Mouse (Mus musculus) limb, embryonic 12.5 days (tissue): ENCODE measurements around the gene Zcchc24. TPM values are rescaled to one million over a fixed set of nuclear protein-coding genes. Genes with fewer than 3 reads are reported as not detected.

Source experiments
- ATAC-seq: fragments of 200-750 bp; cut with Nextera tagmentation; 2 replicates; pipeline ENCODE4 v1.8.0; 2017; ENCODE audit warnings: low read depth, moderate TSS enrichment; ENCODE audit not compliant: insufficient number of reproducible peaks, insufficient read depth, low FRiP score, low TSS enrichment
- H3K27ac ChIP-seq: fragments of 300-500 bp; sonication (generic); 2 replicates; pipeline ENCODE4 v1.5.1; 2016; ENCODE audit warnings: mild to moderate bottlenecking, moderate library complexity
- H3K27me3 ChIP-seq: fragments of 300-500 bp; sonication (generic); 2 replicates; pipeline ENCODE4 v1.6.1; 2016; ENCODE audit warnings: mild to moderate bottlenecking, moderate library complexity
- H3K36me3 ChIP-seq: fragments of 300-500 bp; sonication (generic); 2 replicates; pipeline ENCODE4 v1.6.1; 2016; ENCODE audit warnings: mild to moderate bottlenecking, moderate library complexity
- H3K4me1 ChIP-seq: fragments of 300-500 bp; sonication (generic); replicated peaks from 2 replicates; pipeline ENCODE4 v1.6.1; 2016
- H3K4me2 ChIP-seq: fragments of 300-500 bp; sonication (generic); 2 replicates; pipeline ENCODE4 v1.6.1; 2016; ENCODE audit warnings: mild to moderate bottlenecking, moderate library complexity
- H3K4me3 ChIP-seq: fragments of 300-500 bp; sonication (generic); replicated peaks from 2 replicates; pipeline ENCODE4 v1.5.1; 2016; ENCODE audit warnings: mild to moderate bottlenecking
- H3K9ac ChIP-seq: fragments of 300-500 bp; sonication (generic); replicated peaks from 2 replicates; pipeline ENCODE4 v1.6.1; 2016; ENCODE audit warnings: mild to moderate bottlenecking, moderate library complexity
- H3K9me3 ChIP-seq: fragments of 300-500 bp; sonication (generic); 2 replicates; pipeline ENCODE4 v1.6.1; 2016; ENCODE audit warnings: mild to moderate bottlenecking, moderate library complexity
- WGBS: fragments of 180-500 bp; shearing (Covaris S2); methylation state at CpG from one replicate; pipeline ENCODE4 v1.1.7; 2016; 5-methylcytosine and 5-hydroxymethylcytosine counted together
- polyA plus RNA-seq: library from polyadenylated mRNA; unstranded; fragments of >200 nt; fragmentation: Nextera tagmentation; extraction: Ambion mirVana; gene quantifications from 2 replicates; pipeline ENCODE4 v1.2.1, GENCODE M21; 2016

Zcchc24 gene
- polyA plus RNA-seq, 1 experiment from 2014 or later = 28.6 TPM

DNA sequence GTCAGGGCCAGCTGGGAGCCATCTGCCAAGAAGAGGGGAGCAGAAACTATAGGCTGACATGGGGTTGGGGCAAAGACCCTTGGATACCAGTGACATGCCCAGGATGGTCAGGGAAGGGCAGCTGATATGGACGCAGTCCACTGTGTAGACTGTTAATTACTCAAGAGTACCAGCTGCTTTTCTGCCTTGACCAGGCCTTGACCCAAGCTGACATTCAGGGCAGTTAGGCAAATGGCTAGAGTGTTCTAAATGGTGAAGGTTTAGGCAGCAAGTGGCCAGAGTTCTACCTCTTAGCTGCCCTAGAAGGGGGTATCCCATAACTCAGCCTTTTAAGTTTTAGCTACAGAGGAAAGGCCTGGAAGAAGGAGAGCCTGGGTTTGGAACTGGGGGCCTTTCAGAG is 52.3 kb downstream of the Zcchc24 start:
- 73% methylated on average over 1 of the region's 1 CpGs for WGBS

DNA sequence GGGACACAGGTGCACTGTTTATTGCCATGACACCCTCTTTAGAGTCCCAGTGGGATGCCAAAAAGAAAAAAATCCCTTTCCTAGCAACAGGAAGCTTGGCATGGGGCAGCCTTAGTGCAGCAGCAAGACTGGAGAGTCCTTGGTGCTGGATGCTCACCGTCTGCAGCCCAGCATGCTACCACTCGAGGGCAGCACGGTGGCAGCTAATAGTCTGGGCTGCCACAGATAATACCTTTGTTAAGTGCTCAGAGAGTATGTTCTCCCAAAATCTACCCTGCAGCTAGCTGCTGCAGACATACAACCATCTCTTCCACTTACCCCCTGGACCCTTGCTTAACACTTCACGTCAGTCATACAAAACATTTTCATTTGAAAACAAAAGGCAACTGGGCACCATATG is 55.4 kb downstream of the Zcchc24 start:
- H3K4me1 ChIP-seq = peaks cover 51% of the 10 kb centered on the region
- 31% methylated on average over 4 of the region's 4 CpGs for WGBS
- H3K27ac ChIP-seq = no peak overlapping the region
- H3K4me3 ChIP-seq = no peak overlapping the region
- H3K36me3 ChIP-seq = peaks cover 33% of the 10 kb centered on the region
- no peak overlapping the region for H3K9ac ChIP-seq
- ATAC-seq = no peak
- H3K4me2 ChIP-seq = no peak overlapping the region
- H3K27me3 ChIP-seq = no peaks in the 10 kb centered on the region
- no peaks in the 10 kb centered on the region for H3K9me3 ChIP-seq

More for the DNA sequence above, 52.3 kb downstream of the Zcchc24 start:
- H3K4me1 ChIP-seq = peaks cover 31% of the 10 kb centered on the region
- H3K36me3 ChIP-seq = peaks cover 40% of the 10 kb centered on the region
- no peak overlapping the region for H3K9ac ChIP-seq
- no peak overlapping the region for H3K4me2 ChIP-seq
- no peak for ATAC-seq
- no peak overlapping the region for H3K4me3 ChIP-seq
- H3K27ac ChIP-seq = no peak overlapping the region
- no peaks in the 10 kb centered on the region for H3K27me3 ChIP-seq
- H3K9me3 ChIP-seq = no peaks in the 10 kb centered on the region

DNA sequence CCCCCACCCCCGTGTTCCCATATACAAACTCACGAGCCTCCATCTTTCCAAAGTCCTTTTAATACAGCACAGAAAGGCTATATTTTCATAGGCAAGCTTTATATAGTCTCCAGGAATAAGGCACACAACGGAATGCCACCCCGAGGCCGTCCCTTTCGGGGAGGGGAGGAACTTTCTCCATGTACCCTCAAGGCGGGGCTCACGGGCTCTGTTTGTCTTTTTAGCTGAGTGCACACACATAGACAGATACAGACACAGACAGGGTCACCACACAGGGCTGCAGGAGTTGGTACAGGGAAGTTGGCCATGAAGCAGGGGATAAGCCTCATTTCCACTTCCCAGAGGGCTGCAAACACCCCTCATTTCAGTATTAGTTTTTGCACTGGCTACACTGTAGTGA is 57.2 kb downstream of the Zcchc24 start:
- H3K9ac ChIP-seq = 0 out of 2 replicates have a peak overlapping the region, but pooled peaks have one; percentile 34
- peaks cover 24% of the 10 kb centered on the region for H3K36me3 ChIP-seq
- H3K9me3 ChIP-seq = no peaks in the 10 kb centered on the region
- H3K4me3 ChIP-seq = no peak overlapping the region
- H3K27ac ChIP-seq = no peak overlapping the region
- peaks cover 44% of the 10 kb centered on the region for H3K4me1 ChIP-seq
- WGBS = 59% methylated on average over 8 of the region's 8 CpGs
- no peaks in the 10 kb centered on the region for H3K27me3 ChIP-seq
- no peak for ATAC-seq
- H3K4me2 ChIP-seq = no peak overlapping the region

DNA sequence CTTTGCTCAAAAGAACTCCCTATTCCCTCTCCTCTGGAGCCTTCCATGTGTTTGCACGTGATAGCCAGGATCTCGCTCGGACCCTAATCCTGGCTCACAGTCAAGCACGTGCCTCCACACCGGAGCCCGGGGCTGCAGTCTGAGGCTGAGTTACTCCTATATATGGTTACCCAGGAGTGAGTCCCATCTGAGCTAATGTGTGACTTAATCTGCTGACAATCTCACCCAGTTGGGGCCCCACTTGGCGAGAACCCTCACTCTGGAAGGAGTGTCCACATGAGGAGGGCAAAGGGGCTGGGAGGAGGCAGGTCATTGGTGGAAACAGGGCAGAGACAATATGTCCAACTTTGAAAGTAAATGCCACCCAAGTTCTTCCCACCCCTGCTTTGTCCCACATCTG is 57.7 kb downstream of the Zcchc24 start:
- Histone ChIP-seq H3K9me3 (no peaks in the 10 kb centered on the region), H3K27me3 (no peaks in the 10 kb centered on the region), H3K4me1 (peaks cover 44% of the 10 kb centered on the region), H3K4me3 (no peak overlapping the region), H3K36me3 (peaks cover 22% of the 10 kb centered on the region), H3K9ac (0 out of 2 replicates have a peak overlapping the region, but pooled peaks have one; percentile 34), H3K4me2 (no peak overlapping the region), H3K27ac (peak overlapping the region; percentile 29; the same call in 1 of the 2 replicates)
- no peak for ATAC-seq
- WGBS = 50% methylated on average over 7 of the region's 7 CpGs

GRCm38 (mm10) chr14:25710681-25711080 is 58.2 kb downstream of the Zcchc24 start:
- Histone ChIP-seq H3K4me1 (peaks cover 44% of the 10 kb centered on the region), H3K4me3 (no peak overlapping the region), H3K27ac (peak overlapping the region; percentile 29; the same call in 1 of the 2 replicates), H3K4me2 (no peak overlapping the region), H3K9ac (no peak overlapping the region), H3K36me3 (peaks cover 17% of the 10 kb centered on the region), H3K27me3 (no peaks in the 10 kb centered on the region), H3K9me3 (no peaks in the 10 kb centered on the region)
- no peak for ATAC-seq
- WGBS = 52% methylated on average over 4 of the region's 4 CpGs

DNA sequence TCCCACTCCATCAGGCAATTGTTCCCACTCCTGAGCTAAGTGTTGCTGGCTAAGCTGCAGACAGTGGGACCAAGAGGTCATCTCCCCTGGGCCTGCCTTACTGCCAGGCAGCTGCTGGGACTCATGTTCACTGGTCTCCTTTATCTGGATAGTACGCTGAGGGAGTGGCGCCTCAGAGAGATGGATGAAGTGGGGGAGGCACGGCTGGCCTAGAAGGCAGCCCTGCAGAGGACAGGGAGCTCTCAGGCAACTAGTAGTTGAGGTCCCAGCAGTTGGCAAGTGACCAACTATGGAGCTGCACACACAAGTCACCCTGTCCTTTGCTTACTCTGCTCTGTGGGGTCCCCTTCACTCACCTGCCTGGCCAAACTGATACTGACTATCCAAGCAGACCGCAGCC is 58.8 kb downstream of the Zcchc24 start:
- no peaks in the 10 kb centered on the region for H3K9me3 ChIP-seq
- H3K4me1 ChIP-seq = peaks cover 44% of the 10 kb centered on the region
- H3K27ac ChIP-seq = 0 out of 2 replicates have a peak overlapping the region, but pooled peaks have one; percentile 17
- H3K4me3 ChIP-seq = no peak overlapping the region
- H3K4me2 ChIP-seq = no peak overlapping the region
- 64% methylated on average over 4 of the region's 4 CpGs for WGBS
- no peak for ATAC-seq
- H3K9ac ChIP-seq = no peak overlapping the region
- H3K27me3 ChIP-seq = no peaks in the 10 kb centered on the region
- peaks cover 11% of the 10 kb centered on the region for H3K36me3 ChIP-seq

- Histone ChIP-seq H3K4me1 (peaks cover 44% of the 10 kb centered on the region), H3K4me3 (no peak overlapping the region), H3K36me3 (no peaks in the 10 kb centered on the region), H3K9ac (no peak overlapping the region), H3K27me3 (no peaks in the 10 kb centered on the region), H3K9me3 (no peaks in the 10 kb centered on the region), H3K4me2 (no peak overlapping the region; the same call in 1 of the 2 replicates), H3K27ac (0 out of 2 replicates have a peak overlapping the region, but pooled peaks have one; percentile 9)
- no peak for ATAC-seq
- 85% methylated on average over 2 of the region's 2 CpGs for WGBS
These were observed 59.9 kb downstream of the Zcchc24 start for GRCm38 (mm10) chr14:25708917-25709316.

DNA sequence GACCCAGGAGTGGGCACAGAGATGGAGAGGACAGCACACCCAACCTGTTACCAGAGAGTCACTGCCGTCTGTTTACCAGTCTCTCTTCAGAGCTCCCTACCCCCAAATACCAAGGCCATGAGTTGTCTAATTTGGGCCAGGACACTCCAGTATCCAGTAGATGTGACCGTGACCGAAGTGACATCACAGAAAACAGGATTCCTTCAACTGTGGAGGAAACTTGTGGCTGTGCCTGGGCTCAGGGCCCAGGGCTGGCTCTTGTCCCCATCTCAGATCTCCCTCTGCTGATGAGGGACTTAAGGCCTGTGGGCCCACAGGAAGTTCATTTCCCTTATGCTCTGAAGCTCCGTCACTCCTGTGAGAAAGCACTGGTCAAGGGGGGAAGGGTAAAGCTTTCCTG is 60.4 kb downstream of the Zcchc24 start:
- Histone ChIP-seq H3K36me3 (no peaks in the 10 kb centered on the region), H3K27me3 (no peaks in the 10 kb centered on the region), H3K4me1 (peaks cover 44% of the 10 kb centered on the region), H3K4me3 (no peak overlapping the region), H3K4me2 (no peak overlapping the region; the same call in 1 of the 2 replicates), H3K27ac (0 out of 2 replicates have a peak overlapping the region, but pooled peaks have one; percentile 9), H3K9ac (no peak overlapping the region), H3K9me3 (no peaks in the 10 kb centered on the region)
- WGBS = 52% methylated on average over 4 of the region's 4 CpGs
- ATAC-seq = no peak

GRCm38 (mm10) chr14:25707691-25708181 is 61.1 kb downstream of the Zcchc24 start:
- H3K4me2 ChIP-seq = no peak overlapping the region
- WGBS = 52% methylated on average over 5 of the region's 5 CpGs
- H3K4me1 ChIP-seq = peaks cover 44% of the 10 kb centered on the region
- H3K36me3 ChIP-seq = no peaks in the 10 kb centered on the region
- no peaks in the 10 kb centered on the region for H3K27me3 ChIP-seq
- ATAC-seq = no peak
- no peak overlapping the region for H3K9ac ChIP-seq
- H3K27ac ChIP-seq = no peak overlapping the region
- H3K9me3 ChIP-seq = no peaks in the 10 kb centered on the region
- no peak overlapping the region for H3K4me3 ChIP-seq

DNA sequence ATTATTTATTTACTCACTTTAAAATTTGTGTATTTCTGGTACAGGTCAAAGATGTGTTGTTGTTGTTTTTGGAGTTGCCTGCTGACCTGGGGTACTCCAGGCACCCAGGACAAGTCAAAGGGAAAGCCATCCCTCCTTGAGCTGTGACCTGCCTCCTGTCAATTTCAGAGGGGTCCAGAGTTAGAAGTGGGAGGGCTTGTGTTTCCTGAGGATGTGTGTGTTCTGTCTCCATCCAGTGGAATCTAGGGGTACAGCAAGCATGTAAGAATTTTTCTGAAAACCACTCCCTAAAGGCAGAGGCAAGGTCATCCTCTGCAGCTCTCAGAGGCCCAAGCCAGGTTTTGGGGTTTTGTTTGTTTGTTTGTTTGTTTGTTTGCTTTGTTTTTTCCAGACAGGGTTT is 66.9 kb downstream of the Zcchc24 start:
- H3K9ac ChIP-seq = no peak overlapping the region
- H3K36me3 ChIP-seq = peaks cover 38% of the 10 kb centered on the region
- H3K9me3 ChIP-seq = no peaks in the 10 kb centered on the region
- no peak for ATAC-seq
- H3K27me3 ChIP-seq = no peaks in the 10 kb centered on the region
- H3K4me2 ChIP-seq = no peak overlapping the region
- H3K27ac ChIP-seq = no peak overlapping the region
- no peak overlapping the region for H3K4me3 ChIP-seq
- H3K4me1 ChIP-seq = no peaks in the 10 kb centered on the region; the same call in 1 of the 2 replicates

DNA sequence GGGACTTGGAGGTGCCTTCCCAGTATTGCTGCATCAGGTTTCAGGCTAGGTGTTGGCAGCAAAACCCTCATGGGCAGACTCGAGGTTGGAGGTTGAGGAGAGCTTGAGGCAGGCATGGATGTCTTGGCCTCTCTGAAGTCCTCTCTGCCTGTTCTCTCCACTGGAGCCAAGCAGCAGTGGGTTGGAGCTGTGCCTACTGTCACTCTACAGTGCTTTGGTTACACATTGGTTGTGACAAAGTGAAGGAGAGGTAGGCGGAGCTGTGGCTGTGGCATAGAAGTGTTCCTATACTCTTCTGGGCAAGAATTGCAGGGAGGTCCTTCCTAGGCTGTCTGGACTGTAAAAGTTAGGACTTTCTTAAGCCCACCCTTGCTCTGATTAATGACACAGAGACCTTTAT is 72.5 kb downstream of the Zcchc24 start:
- Histone ChIP-seq H3K9me3 (no peaks in the 10 kb centered on the region), H3K36me3 (peaks cover 51% of the 10 kb centered on the region), H3K27ac (no peak overlapping the region), H3K9ac (no peak overlapping the region), H3K4me1 (peaks cover 30% of the 10 kb centered on the region), H3K4me3 (no peak overlapping the region), H3K27me3 (no peaks in the 10 kb centered on the region), H3K4me2 (no peak overlapping the region)
- ATAC-seq = no peak
- 69% methylated on average over 2 of the region's 2 CpGs for WGBS

- Histone ChIP-seq H3K27me3 (no peaks in the 10 kb centered on the region), H3K27ac (no peak overlapping the region), H3K9ac (peak overlapping the region; percentile 90), H3K9me3 (no peaks in the 10 kb centered on the region), H3K36me3 (peaks cover 44% of the 10 kb centered on the region), H3K4me1 (peaks cover 30% of the 10 kb centered on the region), H3K4me2 (peak overlapping the region; percentile 95), H3K4me3 (peak overlapping the region; percentile 93)
- ATAC-seq = no peak
- whole genome bisulfite sequencing = 70% methylated on average over 6 of the region's 6 CpGs
These were observed 73.8 kb downstream of the Zcchc24 start for GRCm38 (mm10) chr14:25695059-25695458.
